Mouse (Mus musculus): ENCODE measurements around the gene Acp6. TPM values are rescaled to one million over a fixed set of nuclear protein-coding genes. Genes with fewer than 3 reads are reported as not detected.

Gene Acp6
- polyA plus RNA-seq, 1 experiment from 2014 or later, result 60.3 TPM

- Histone ChIP-seq H3K27ac (ENCODE audit: low read length) (no peak overlapping the region), H3K4me2 (replicated peaks; ENCODE audit: low read depth, low read length) (0 out of 2 replicates have a peak overlapping the region, but pooled peaks have one; percentile 16), H3K4me1 (ENCODE audit: insufficient read depth, low read length) (no peaks in the 10 kb centered on the region), H3K9me3 (ENCODE audit: low read length) (no peaks in the 10 kb centered on the region), H3K4me3 (ENCODE audit: low read length) (no peak overlapping the region), H3K9ac (replicated peaks; ENCODE audit: low read length) (no peak overlapping the region), H3K36me3 (ENCODE audit: insufficient read depth, low read length) (peaks cover 14% of the 10 kb centered on the region), H3K27me3 (ENCODE audit: insufficient read depth, low read length) (no peaks in the 10 kb centered on the region)
- 34% methylated on average over 6 of the region's 6 CpGs for WGBS
- ATAC-seq (ENCODE audit: low FRiP score, low TSS enrichment), result no peak
Measured at GRCm38 (mm10) chr3:97180527-97180926, 21.9 kb downstream of the Acp6 start.

GRCm38 (mm10) chr3:97183810-97184209 is 25.2 kb downstream of the Acp6 start:
- no peak for ATAC-seq (ENCODE audit: low FRiP score, low TSS enrichment)
- WGBS, result 52% methylated on average over 3 of the region's 3 CpGs

GRCm38 (mm10) chr3:97185098-97185860 is 26.7 kb downstream of the Acp6 start:
- Histone ChIP-seq H3K4me2 (replicated peaks; ENCODE audit: low read depth, low read length) (no peak overlapping the region), H3K9ac (replicated peaks; ENCODE audit: low read length) (no peak overlapping the region), H3K27me3 (ENCODE audit: insufficient read depth, low read length) (no peaks in the 10 kb centered on the region), H3K4me3 (ENCODE audit: low read length) (no peak overlapping the region), H3K4me1 (ENCODE audit: insufficient read depth, low read length) (no peaks in the 10 kb centered on the region), H3K9me3 (ENCODE audit: low read length) (no peaks in the 10 kb centered on the region), H3K36me3 (ENCODE audit: insufficient read depth, low read length) (no peaks in the 10 kb centered on the region), H3K27ac (ENCODE audit: low read length) (no peak overlapping the region)
- ATAC-seq (ENCODE audit: low FRiP score, low TSS enrichment), result peak; percentile 35; the same call in 1 of the 2 replicates
- WGBS, result 41% methylated on average over 10 of the region's 10 CpGs

More at GRCm38 (mm10) chr3:97183810-97184209, 25.2 kb downstream of the Acp6 start:
- Histone ChIP-seq H3K4me1 (ENCODE audit: insufficient read depth, low read length) (no peaks in the 10 kb centered on the region), H3K4me3 (ENCODE audit: low read length) (no peak overlapping the region), H3K9ac (replicated peaks; ENCODE audit: low read length) (no peak overlapping the region), H3K9me3 (ENCODE audit: low read length) (no peaks in the 10 kb centered on the region), H3K27ac (ENCODE audit: low read length) (no peak overlapping the region), H3K4me2 (replicated peaks; ENCODE audit: low read depth, low read length) (no peak overlapping the region), H3K27me3 (ENCODE audit: insufficient read depth, low read length) (no peaks in the 10 kb centered on the region), H3K36me3 (ENCODE audit: insufficient read depth, low read length) (no peaks in the 10 kb centered on the region)

GRCm38 (mm10) chr3:97196571-97196970 is 38.0 kb downstream of the Acp6 start:
- Histone ChIP-seq H3K9me3 (ENCODE audit: low read length) (no peaks in the 10 kb centered on the region), H3K4me3 (ENCODE audit: low read length) (no peak overlapping the region), H3K4me1 (ENCODE audit: insufficient read depth, low read length) (0 out of 2 replicates have a peak, but pooled peaks cover 5% of the 10 kb centered on the region), H3K36me3 (ENCODE audit: insufficient read depth, low read length) (no peaks in the 10 kb centered on the region), H3K27me3 (ENCODE audit: insufficient read depth, low read length) (no peaks in the 10 kb centered on the region), H3K9ac (replicated peaks; ENCODE audit: low read length) (no peak overlapping the region), H3K4me2 (replicated peaks; ENCODE audit: low read depth, low read length) (no peak overlapping the region), H3K27ac (ENCODE audit: low read length) (no peak overlapping the region)
- 87% methylated on average over 8 of the region's 8 CpGs for WGBS
- no peak for ATAC-seq (ENCODE audit: low FRiP score, low TSS enrichment)

GRCm38 (mm10) chr3:97199261-97199660 is 40.7 kb downstream of the Acp6 start:
- no peak overlapping the region for H3K27ac ChIP-seq (ENCODE audit: low read length)
- WGBS, result 12% methylated on average over 4 of the region's 4 CpGs
- no peak overlapping the region for H3K4me2 ChIP-seq (replicated peaks; ENCODE audit: low read depth, low read length)
- H3K9ac ChIP-seq (replicated peaks; ENCODE audit: low read length), result no peak overlapping the region
- no peak overlapping the region for H3K4me3 ChIP-seq (ENCODE audit: low read length)
- H3K9me3 ChIP-seq (ENCODE audit: low read length), result no peaks in the 10 kb centered on the region
- H3K4me1 ChIP-seq (ENCODE audit: insufficient read depth, low read length), result 0 out of 2 replicates have a peak, but pooled peaks cover 5% of the 10 kb centered on the region
- no peak for ATAC-seq (ENCODE audit: low FRiP score, low TSS enrichment)
- H3K36me3 ChIP-seq (ENCODE audit: insufficient read depth, low read length), result no peaks in the 10 kb centered on the region
- H3K27me3 ChIP-seq (ENCODE audit: insufficient read depth, low read length), result no peaks in the 10 kb centered on the region

GRCm38 (mm10) chr3:97201943-97202342 is 43.4 kb downstream of the Acp6 start:
- H3K4me2 ChIP-seq (replicated peaks; ENCODE audit: low read depth, low read length), result no peak overlapping the region
- no peak overlapping the region for H3K9ac ChIP-seq (replicated peaks; ENCODE audit: low read length)
- 0 out of 2 replicates have a peak, but pooled peaks cover 5% of the 10 kb centered on the region for H3K4me1 ChIP-seq (ENCODE audit: insufficient read depth, low read length)
- no peaks in the 10 kb centered on the region for H3K9me3 ChIP-seq (ENCODE audit: low read length)
- H3K36me3 ChIP-seq (ENCODE audit: insufficient read depth, low read length), result peaks cover 27% of the 10 kb centered on the region
- H3K27me3 ChIP-seq (ENCODE audit: insufficient read depth, low read length), result no peaks in the 10 kb centered on the region
- no peak overlapping the region for H3K27ac ChIP-seq (ENCODE audit: low read length)
- ATAC-seq (ENCODE audit: low FRiP score, low TSS enrichment), result 0 out of 2 replicates have a peak, but pooled peaks have one; percentile 52
- 42% methylated on average over 5 of the region's 5 CpGs for WGBS
- no peak overlapping the region for H3K4me3 ChIP-seq (ENCODE audit: low read length)

- 0 out of 2 replicates have a peak, but pooled peaks cover 5% of the 10 kb centered on the region for H3K4me1 ChIP-seq (ENCODE audit: insufficient read depth, low read length)
- WGBS, result 64% methylated on average over 14 of the region's 14 CpGs
- no peak for ATAC-seq (ENCODE audit: low FRiP score, low TSS enrichment)
- no peaks in the 10 kb centered on the region for H3K9me3 ChIP-seq (ENCODE audit: low read length)
- H3K9ac ChIP-seq (replicated peaks; ENCODE audit: low read length), result no peak overlapping the region
- no peak overlapping the region for H3K4me2 ChIP-seq (replicated peaks; ENCODE audit: low read depth, low read length)
- H3K36me3 ChIP-seq (ENCODE audit: insufficient read depth, low read length), result peaks cover 44% of the 10 kb centered on the region
- no peak overlapping the region for H3K27ac ChIP-seq (ENCODE audit: low read length)
- H3K4me3 ChIP-seq (ENCODE audit: low read length), result no peak overlapping the region
- no peaks in the 10 kb centered on the region for H3K27me3 ChIP-seq (ENCODE audit: insufficient read depth, low read length)
Measured at GRCm38 (mm10) chr3:97203880-97204279, 45.3 kb downstream of the Acp6 start.

- H3K36me3 ChIP-seq (ENCODE audit: insufficient read depth, low read length), result peaks cover 68% of the 10 kb centered on the region
- 76% methylated on average over 3 of the region's 3 CpGs for WGBS
Measured at GRCm38 (mm10) chr3:97206521-97206920, 47.9 kb downstream of the Acp6 start.

GRCm38 (mm10) chr3:97209351-97209750 is 50.8 kb downstream of the Acp6 start:
- H3K4me2 ChIP-seq (replicated peaks; ENCODE audit: low read depth, low read length), result no peak overlapping the region
- WGBS, result 90% methylated on average over 9 of the region's 9 CpGs
- ATAC-seq (ENCODE audit: low FRiP score, low TSS enrichment), result no peak
- no peak overlapping the region for H3K27ac ChIP-seq (ENCODE audit: low read length)
- H3K36me3 ChIP-seq (ENCODE audit: insufficient read depth, low read length), result peaks cover 93% of the 10 kb centered on the region
- H3K4me3 ChIP-seq (ENCODE audit: low read length), result no peak overlapping the region
- no peaks in the 10 kb centered on the region for H3K4me1 ChIP-seq (ENCODE audit: insufficient read depth, low read length)
- no peaks in the 10 kb centered on the region for H3K9me3 ChIP-seq (ENCODE audit: low read length)
- H3K9ac ChIP-seq (replicated peaks; ENCODE audit: low read length), result no peak overlapping the region
- H3K27me3 ChIP-seq (ENCODE audit: insufficient read depth, low read length), result no peaks in the 10 kb centered on the region

More at GRCm38 (mm10) chr3:97206521-97206920, 47.9 kb downstream of the Acp6 start:
- no peak for ATAC-seq (ENCODE audit: low FRiP score, low TSS enrichment)
- Histone ChIP-seq H3K4me2 (replicated peaks; ENCODE audit: low read depth, low read length) (no peak overlapping the region), H3K9me3 (ENCODE audit: low read length) (no peaks in the 10 kb centered on the region), H3K27ac (ENCODE audit: low read length) (no peak overlapping the region), H3K4me1 (ENCODE audit: insufficient read depth, low read length) (no peaks in the 10 kb centered on the region), H3K27me3 (ENCODE audit: insufficient read depth, low read length) (no peaks in the 10 kb centered on the region), H3K4me3 (ENCODE audit: low read length) (no peak overlapping the region), H3K9ac (replicated peaks; ENCODE audit: low read length) (no peak overlapping the region)

- ATAC-seq (ENCODE audit: low FRiP score, low TSS enrichment), result no peak
- Histone ChIP-seq H3K36me3 (ENCODE audit: insufficient read depth, low read length) (peaks cover 93% of the 10 kb centered on the region), H3K4me1 (ENCODE audit: insufficient read depth, low read length) (no peaks in the 10 kb centered on the region), H3K4me3 (ENCODE audit: low read length) (no peak overlapping the region), H3K27me3 (ENCODE audit: insufficient read depth, low read length) (no peaks in the 10 kb centered on the region), H3K4me2 (replicated peaks; ENCODE audit: low read depth, low read length) (no peak overlapping the region), H3K9me3 (ENCODE audit: low read length) (no peaks in the 10 kb centered on the region), H3K9ac (replicated peaks; ENCODE audit: low read length) (no peak overlapping the region), H3K27ac (ENCODE audit: low read length) (no peak overlapping the region)
- WGBS, result 75% methylated on average over 5 of the region's 5 CpGs
Measured at GRCm38 (mm10) chr3:97211177-97211576, 52.6 kb downstream of the Acp6 start.

Measured in kidney, embryonic 16.5 days (tissue).